In genomic region chr3:122142256-122142922, GRCm38 (mm10) we compare ENCODE assay signal across 1 mouse cellular context.
TF ChIP-seq lines count a peak whose summit lies in the region.

No protein-coding gene starts in this region.

TF ChIP-seq in MEL, 35 proteins besides CTCF, POLR2A, EP300 and RAD21 (continued from another document):
- TF ChIP-seq MEF2A (IDR thresholded peaks at IDR 0.05; ENCODE audit: extremely low read depth, insufficient replicate concordance, low read depth, low read length, poor library complexity, severe bottlenecking): no peak
- TF ChIP-seq MYC (IDR thresholded peaks at IDR 0.05; ENCODE audit: low read depth, low read length): no peak
- TF ChIP-seq ZMIZ1 (IDR thresholded peaks at IDR 0.05; ENCODE audit: low read depth, low read length): no peak
- TF ChIP-seq TBP (IDR thresholded peaks at IDR 0.05; ENCODE audit: low read depth, low read length): 0 out of 2 replicates have a peak, but pooled peaks have one; percentile 24
- TF ChIP-seq GATA1 (IDR thresholded peaks at IDR 0.05; ENCODE audit: low read depth, low read length): peak; percentile 83
- peak; percentile 10; the same call in 1 of the 2 replicates for TF ChIP-seq ZNF384 (IDR thresholded peaks at IDR 0.05; ENCODE audit: low read depth, low read length)
- no peak for TF ChIP-seq NRF1 (IDR thresholded peaks at IDR 0.05; ENCODE audit: insufficient read depth, low read depth, low read length, poor library complexity, severe bottlenecking)
- no peak for TF ChIP-seq USF2 (IDR thresholded peaks at IDR 0.05; ENCODE audit: borderline replicate concordance in 1 of 2, insufficient read depth in 1 of 2, low read depth in 1 of 2, low read length in 2 of 2)
- TF ChIP-seq ZKSCAN1 (IDR thresholded peaks at IDR 0.05; ENCODE audit: low read depth, low read length): no peak
- no peak for TF ChIP-seq JUND (IDR thresholded peaks at IDR 0.05; ENCODE audit: low read depth, low read length)
- peak; percentile 31; the same call in 1 of the 2 replicates for TF ChIP-seq MXI1 (IDR thresholded peaks at IDR 0.05; ENCODE audit: low read depth, low read length)
- no peak for TF ChIP-seq MAX (IDR thresholded peaks at IDR 0.05; ENCODE audit: low read length)
- no peak for TF ChIP-seq GABPA (IDR thresholded peaks at IDR 0.05; ENCODE audit: low read depth, low read length)
- no peak for TF ChIP-seq ELF1 (IDR thresholded peaks at IDR 0.05; ENCODE audit: low read depth, low read length)
- no peak for TF ChIP-seq UBTF (IDR thresholded peaks at IDR 0.05; ENCODE audit: borderline replicate concordance, insufficient read depth, low read depth, low read length)
